Mouse (Mus musculus) testis, postnatal 10 days (tissue): ENCODE measurements around the gene Acap2.

Experiments
- DNase-seq: peaks from one replicate; pipeline ENCODE4 v3.0.0; 2021; ENCODE audit warnings: low spot score

The Acap2 gene

GRCm38 (mm10) chr16:31205726-31206125, 4.7 kb upstream of the Acap2 start:
- DNase-seq: no peak

- no peak for DNase-seq
Measured at GRCm38 (mm10) chr16:31205187-31205586, 4.1 kb upstream of the Acap2 start.

GRCm38 (mm10) chr16:31204216-31204615, 3.2 kb upstream of the Acap2 start:
- DNase-seq: no peak

- DNase-seq: no peak
Measured at GRCm38 (mm10) chr16:31201704-31202103, 659 bp upstream of the Acap2 start.

GRCm38 (mm10) chr16:31199926-31200789, 887 bp downstream of the Acap2 start:
- peak; percentile 79 for DNase-seq

GRCm38 (mm10) chr16:31199591-31199925, 1.5 kb downstream of the Acap2 start:
- DNase-seq: peak; percentile 77

- no peak for DNase-seq
Measured at GRCm38 (mm10) chr16:31196971-31197370, 4.1 kb downstream of the Acap2 start.

- DNase-seq: no peak
Measured at GRCm38 (mm10) chr16:31192526-31192925, 8.5 kb downstream of the Acap2 start.

- DNase-seq: no peak
Measured at GRCm38 (mm10) chr16:31191818-31192217, 9.2 kb downstream of the Acap2 start.

GRCm38 (mm10) chr16:31190426-31190825, 10.6 kb downstream of the Acap2 start:
- DNase-seq: no peak

GRCm38 (mm10) chr16:31189291-31189690, 11.8 kb downstream of the Acap2 start:
- no peak for DNase-seq

GRCm38 (mm10) chr16:31188799-31189198, 12.2 kb downstream of the Acap2 start:
- no peak for DNase-seq

GRCm38 (mm10) chr16:31188270-31188669, 12.8 kb downstream of the Acap2 start:
- DNase-seq: no peak

- DNase-seq: no peak
Measured at GRCm38 (mm10) chr16:31187192-31187591, 13.9 kb downstream of the Acap2 start.

- no peak for DNase-seq
Measured at GRCm38 (mm10) chr16:31185757-31186156, 15.3 kb downstream of the Acap2 start.

- no peak for DNase-seq
Measured at GRCm38 (mm10) chr16:31184727-31185126, 16.3 kb downstream of the Acap2 start.

- no peak for DNase-seq
Measured at GRCm38 (mm10) chr16:31182576-31182975, 18.5 kb downstream of the Acap2 start.

GRCm38 (mm10) chr16:31180843-31181242, 20.2 kb downstream of the Acap2 start:
- no peak for DNase-seq

- no peak for DNase-seq
Measured at GRCm38 (mm10) chr16:31179384-31179783, 21.7 kb downstream of the Acap2 start.

GRCm38 (mm10) chr16:31174880-31175638, 26.0 kb downstream of the Acap2 start:
- no peak for DNase-seq

- no peak for DNase-seq
Measured at GRCm38 (mm10) chr16:31172229-31172628, 28.8 kb downstream of the Acap2 start.

- no peak for DNase-seq
Measured at GRCm38 (mm10) chr16:31171418-31171817, 29.6 kb downstream of the Acap2 start.

GRCm38 (mm10) chr16:31170297-31170696, 30.7 kb downstream of the Acap2 start:
- no peak for DNase-seq
